Mouse (Mus musculus) intestine, embryonic 15.5 days (tissue): Measurements from ENCODE around the gene Phlda2. TPM values are rescaled to one million over a fixed set of nuclear protein-coding genes. Genes with fewer than 3 reads are reported as not detected.

Source experiments
- ATAC-seq: fragments of 200-750 bp; cut with Nextera tagmentation; 2 replicates; pipeline ENCODE4 v1.8.0; 2017; ENCODE audit warnings: moderate TSS enrichment, moderate library complexity
- H3K27ac ChIP-seq: fragments of 300-500 bp; sonication (generic); 2 replicates; pipeline ENCODE4 v1.5.1; 2015; ENCODE audit warnings: mild to moderate bottlenecking, inconsistent platforms
- H3K27me3 ChIP-seq: fragments of 300-500 bp; sonication (generic); replicated peaks from 2 replicates; pipeline ENCODE4 v1.6.1; 2015; ENCODE audit warnings: inconsistent platforms
- H3K36me3 ChIP-seq: fragments of 300-500 bp; sonication (generic); 2 replicates; pipeline ENCODE4 v1.6.1; 2015; ENCODE audit warnings: inconsistent platforms
- H3K4me1 ChIP-seq: fragments of 300-500 bp; sonication (generic); replicated peaks from 2 replicates; pipeline ENCODE4 v1.6.1; 2015; ENCODE audit warnings: inconsistent platforms
- H3K4me2 ChIP-seq: fragments of 300-500 bp; sonication (generic); replicated peaks from 2 replicates; pipeline ENCODE4 v1.6.1; 2015; ENCODE audit warnings: mild to moderate bottlenecking, inconsistent platforms
- H3K4me3 ChIP-seq: fragments of 300-500 bp; sonication (generic); replicated peaks from 2 replicates; pipeline ENCODE4 v1.5.1; 2015; ENCODE audit warnings: inconsistent platforms
- H3K9ac ChIP-seq: fragments of 300-500 bp; sonication (generic); 2 replicates; pipeline ENCODE4 v1.6.1; 2015; ENCODE audit warnings: inconsistent platforms
- H3K9me3 ChIP-seq: fragments of 300-500 bp; sonication (generic); 2 replicates; pipeline ENCODE4 v1.6.1; 2016; ENCODE audit warnings: inconsistent platforms
- WGBS: fragments of 180-500 bp; shearing (Covaris S2); methylation state at CpG from one replicate; pipeline ENCODE4 v1.1.7; 2015; 5-methylcytosine and 5-hydroxymethylcytosine counted together
- polyA plus RNA-seq: library from polyadenylated mRNA; unstranded; fragments of >200 nt; fragmentation: Nextera tagmentation; extraction: Ambion mirVana; gene quantifications from 2 replicates; pipeline ENCODE4 v1.2.1, GENCODE M21; 2015

Phlda2 gene
- polyA plus RNA-seq, 1 experiment from 2014 or later = 17.7 TPM

GRCm38 (mm10) chr7:143498584-143498983 lies 4.4 kb downstream of the Phlda2 start:
- peak; percentile 44; the same call in 1 of the 2 replicates for ATAC-seq

GRCm38 (mm10) chr7:143495104-143495961 lies 7.6 kb downstream of the Phlda2 start:
- H3K9ac ChIP-seq = no peak overlapping the region
- H3K27me3 ChIP-seq = peaks cover under 1% of the 10 kb centered on the region; the same call in 1 of the 2 replicates
- H3K4me2 ChIP-seq = no peak overlapping the region
- 69% methylated on average over 8 of the region's 8 CpGs for WGBS
- no peaks in the 10 kb centered on the region for H3K4me1 ChIP-seq
- H3K27ac ChIP-seq = no peak overlapping the region
- ATAC-seq = 0 out of 2 replicates have a peak, but pooled peaks have one; percentile 26
- no peaks in the 10 kb centered on the region for H3K9me3 ChIP-seq
- no peaks in the 10 kb centered on the region for H3K36me3 ChIP-seq
- no peak overlapping the region for H3K4me3 ChIP-seq

More at GRCm38 (mm10) chr7:143498584-143498983, 4.4 kb downstream of the Phlda2 start:
- Histone ChIP-seq H3K36me3 (no peaks in the 10 kb centered on the region), H3K27ac (no peak overlapping the region), H3K27me3 (peaks cover 28% of the 10 kb centered on the region), H3K9me3 (no peaks in the 10 kb centered on the region), H3K9ac (no peak overlapping the region), H3K4me2 (no peak overlapping the region), H3K4me3 (no peak overlapping the region), H3K4me1 (peaks cover 15% of the 10 kb centered on the region)
- WGBS = 84% methylated on average over 4 of the region's 4 CpGs

- Histone ChIP-seq H3K9me3 (no peaks in the 10 kb centered on the region), H3K36me3 (no peaks in the 10 kb centered on the region), H3K27me3 (no peaks in the 10 kb centered on the region; the same call in 1 of the 2 replicates), H3K9ac (no peak overlapping the region), H3K27ac (no peak overlapping the region), H3K4me2 (no peak overlapping the region), H3K4me3 (no peak overlapping the region), H3K4me1 (no peaks in the 10 kb centered on the region)
- ATAC-seq = no peak
- WGBS = 75% methylated on average over 6 of the region's 6 CpGs
These were observed 9.3 kb downstream of the Phlda2 start for GRCm38 (mm10) chr7:143493616-143494126.

GRCm38 (mm10) chr7:143489735-143490134 lies 13.2 kb downstream of the Phlda2 start:
- Histone ChIP-seq H3K27ac (no peak overlapping the region), H3K4me2 (no peak overlapping the region), H3K4me3 (no peak overlapping the region), H3K27me3 (no peaks in the 10 kb centered on the region; the same call in 1 of the 2 replicates), H3K4me1 (no peaks in the 10 kb centered on the region), H3K9ac (no peak overlapping the region), H3K36me3 (no peaks in the 10 kb centered on the region), H3K9me3 (no peaks in the 10 kb centered on the region)
- ATAC-seq = no peak
- whole genome bisulfite sequencing = 80% methylated on average over 6 of the region's 6 CpGs

GRCm38 (mm10) chr7:143482541-143482940 lies 20.4 kb downstream of the Phlda2 start:
- WGBS = 10% methylated on average over 6 of the region's 6 CpGs
- Histone ChIP-seq H3K27me3 (no peaks in the 10 kb centered on the region), H3K4me2 (no peak overlapping the region), H3K9me3 (no peaks in the 10 kb centered on the region), H3K36me3 (no peaks in the 10 kb centered on the region), H3K27ac (no peak overlapping the region), H3K4me1 (0 out of 2 replicates have a peak, but pooled peaks cover 5% of the 10 kb centered on the region), H3K9ac (no peak overlapping the region), H3K4me3 (no peak overlapping the region)
- ATAC-seq = 0 out of 2 replicates have a peak, but pooled peaks have one; percentile 32

- Histone ChIP-seq H3K9me3 (no peaks in the 10 kb centered on the region), H3K27ac (no peak overlapping the region), H3K36me3 (no peaks in the 10 kb centered on the region), H3K4me1 (0 out of 2 replicates have a peak, but pooled peaks cover 9% of the 10 kb centered on the region), H3K9ac (no peak overlapping the region), H3K4me2 (no peak overlapping the region), H3K4me3 (no peak overlapping the region), H3K27me3 (no peaks in the 10 kb centered on the region)
- no peak for ATAC-seq
- WGBS = 57% methylated on average over 5 of the region's 5 CpGs
These were observed 21.1 kb downstream of the Phlda2 start for GRCm38 (mm10) chr7:143481806-143482387.

GRCm38 (mm10) chr7:143480498-143480897 lies 22.5 kb downstream of the Phlda2 start:
- H3K9me3 ChIP-seq = no peaks in the 10 kb centered on the region
- H3K4me3 ChIP-seq = no peak overlapping the region
- no peak overlapping the region for H3K4me2 ChIP-seq
- peaks cover 12% of the 10 kb centered on the region; the same call in 1 of the 2 replicates for H3K4me1 ChIP-seq
- no peak overlapping the region for H3K27ac ChIP-seq
- H3K36me3 ChIP-seq = no peaks in the 10 kb centered on the region
- H3K9ac ChIP-seq = no peak overlapping the region
- no peak for ATAC-seq
- WGBS = 36% methylated on average over 13 of the region's 13 CpGs
- H3K27me3 ChIP-seq = no peaks in the 10 kb centered on the region

GRCm38 (mm10) chr7:143477800-143478199 lies 25.1 kb downstream of the Phlda2 start:
- no peak overlapping the region for H3K4me2 ChIP-seq
- WGBS = 89% methylated on average over 5 of the region's 5 CpGs
- no peak overlapping the region for H3K4me3 ChIP-seq
- H3K4me1 ChIP-seq = peaks cover 13% of the 10 kb centered on the region; the same call in 1 of the 2 replicates
- no peak for ATAC-seq
- no peak overlapping the region for H3K27ac ChIP-seq
- H3K27me3 ChIP-seq = no peaks in the 10 kb centered on the region
- H3K36me3 ChIP-seq = no peaks in the 10 kb centered on the region
- H3K9me3 ChIP-seq = no peaks in the 10 kb centered on the region
- H3K9ac ChIP-seq = no peak overlapping the region

GRCm38 (mm10) chr7:143476702-143477335 lies 26.1 kb downstream of the Phlda2 start:
- Histone ChIP-seq H3K4me3 (no peak overlapping the region), H3K4me1 (peaks cover 8% of the 10 kb centered on the region; the same call in 1 of the 2 replicates), H3K4me2 (no peak overlapping the region), H3K36me3 (no peaks in the 10 kb centered on the region), H3K27me3 (no peaks in the 10 kb centered on the region), H3K9ac (no peak overlapping the region), H3K9me3 (no peaks in the 10 kb centered on the region), H3K27ac (no peak overlapping the region)
- no peak for ATAC-seq
- 76% methylated on average over 3 of the region's 3 CpGs for WGBS

GRCm38 (mm10) chr7:143475876-143476275 lies 27.1 kb downstream of the Phlda2 start:
- 55% methylated on average over 11 of the region's 11 CpGs for WGBS
- no peak overlapping the region for H3K27ac ChIP-seq

GRCm38 (mm10) chr7:143474811-143475210 lies 28.1 kb downstream of the Phlda2 start:
- H3K4me3 ChIP-seq = no peak overlapping the region
- WGBS = 37% methylated on average over 10 of the region's 10 CpGs
- peaks cover 11% of the 10 kb centered on the region; the same call in 1 of the 2 replicates for H3K4me1 ChIP-seq
- ATAC-seq = peak; percentile 57
- no peaks in the 10 kb centered on the region for H3K27me3 ChIP-seq
- peak overlapping the region; percentile 38 for H3K4me2 ChIP-seq
- H3K9ac ChIP-seq = no peak overlapping the region
- no peak overlapping the region for H3K27ac ChIP-seq
- H3K36me3 ChIP-seq = no peaks in the 10 kb centered on the region
- H3K9me3 ChIP-seq = no peaks in the 10 kb centered on the region

More at GRCm38 (mm10) chr7:143475876-143476275, 27.1 kb downstream of the Phlda2 start:
- H3K36me3 ChIP-seq = no peaks in the 10 kb centered on the region
- peaks cover 8% of the 10 kb centered on the region; the same call in 1 of the 2 replicates for H3K4me1 ChIP-seq
- peak; percentile 67 for ATAC-seq
- no peak overlapping the region for H3K9ac ChIP-seq
- no peaks in the 10 kb centered on the region for H3K27me3 ChIP-seq
- H3K4me3 ChIP-seq = no peak overlapping the region
- no peaks in the 10 kb centered on the region for H3K9me3 ChIP-seq
- H3K4me2 ChIP-seq = no peak overlapping the region
